Mouse (Mus musculus): ENCODE measurements around the gene Arhgef10l. TPM values are rescaled to one million over a fixed set of nuclear protein-coding genes. Genes with fewer than 3 reads are reported as not detected.

The Arhgef10l gene
- polyA plus RNA-seq, 1 experiment from 2014 or later = 27.7 TPM

DNA sequence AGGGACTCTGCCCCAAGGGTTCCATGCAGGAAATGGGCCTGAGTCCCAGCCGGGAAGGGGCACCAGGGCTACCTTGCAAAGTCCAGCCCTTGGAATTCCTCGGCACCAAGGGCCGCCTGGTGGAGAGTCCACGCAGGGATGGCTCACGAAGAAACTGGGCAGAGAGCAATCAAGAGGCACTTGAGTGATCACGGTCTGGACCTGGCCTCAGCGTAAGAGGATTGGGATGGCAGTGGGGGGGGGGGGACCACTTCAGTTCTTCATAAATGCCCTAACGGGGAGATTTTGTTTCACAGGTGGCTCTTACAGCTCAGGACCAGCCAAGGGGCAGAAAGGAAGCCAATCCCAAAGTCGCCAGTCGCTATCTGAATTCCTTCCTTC, 41.7 kb downstream of the Arhgef10l start:
- Histone ChIP-seq H3K27ac (peak overlapping the region; percentile 98), H3K4me3 (replicated peaks) (0 out of 2 replicates have a peak overlapping the region, but pooled peaks have one; percentile 4), H3K9me3 (no peaks in the 10 kb centered on the region), H3K27me3 (no peaks in the 10 kb centered on the region), H3K36me3 (0 out of 2 replicates have a peak, but pooled peaks cover 15% of the 10 kb centered on the region), H3K4me2 (replicated peaks) (peak overlapping the region; percentile 44), H3K9ac (replicated peaks) (peak overlapping the region; percentile 63), H3K4me1 (replicated peaks) (peaks cover 67% of the 10 kb centered on the region)
- no peak for ATAC-seq
- 5% methylated on average over 10 of the region's 10 CpGs for WGBS

DNA sequence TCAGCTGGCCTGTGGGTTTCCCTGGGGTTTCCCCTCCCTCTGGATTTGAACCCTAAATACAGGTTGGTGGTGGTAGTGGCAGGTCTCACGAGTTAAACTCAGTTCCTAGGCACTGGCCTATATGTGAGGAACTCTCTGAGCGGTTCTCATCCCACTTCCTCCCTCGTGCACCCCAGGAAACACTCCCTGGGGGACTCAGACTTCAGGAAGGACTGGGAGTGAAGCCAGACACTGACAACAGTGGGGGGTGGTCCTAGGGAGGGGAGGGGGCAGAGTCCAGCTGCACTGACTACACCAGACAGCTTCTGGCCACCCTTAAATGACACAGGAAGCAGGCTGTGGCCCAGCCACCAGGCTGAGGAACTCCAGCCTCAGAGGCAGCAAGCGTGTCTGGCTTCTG, 43.0 kb downstream of the Arhgef10l start:
- no peak overlapping the region for H3K9ac ChIP-seq (replicated peaks)
- ATAC-seq = no peak
- H3K4me2 ChIP-seq (replicated peaks) = no peak overlapping the region
- peak overlapping the region; percentile 98 for H3K27ac ChIP-seq
- peaks cover 64% of the 10 kb centered on the region for H3K4me1 ChIP-seq (replicated peaks)
- H3K36me3 ChIP-seq = 0 out of 2 replicates have a peak, but pooled peaks cover 15% of the 10 kb centered on the region
- 53% methylated on average over 4 of the region's 4 CpGs for WGBS
- H3K9me3 ChIP-seq = no peaks in the 10 kb centered on the region
- H3K27me3 ChIP-seq = no peaks in the 10 kb centered on the region
- no peak overlapping the region for H3K4me3 ChIP-seq (replicated peaks)

GRCm38 (mm10) chr4:140620496-140620895, 45.3 kb downstream of the Arhgef10l start:
- H3K9ac ChIP-seq (replicated peaks) = no peak overlapping the region
- H3K4me2 ChIP-seq (replicated peaks) = no peak overlapping the region
- no peaks in the 10 kb centered on the region for H3K9me3 ChIP-seq
- H3K27ac ChIP-seq = no peak overlapping the region
- no peaks in the 10 kb centered on the region for H3K27me3 ChIP-seq
- no peak for ATAC-seq
- 82% methylated on average over 5 of the region's 5 CpGs for WGBS
- peaks cover 59% of the 10 kb centered on the region for H3K4me1 ChIP-seq (replicated peaks)
- no peak overlapping the region for H3K4me3 ChIP-seq (replicated peaks)
- H3K36me3 ChIP-seq = peaks cover 17% of the 10 kb centered on the region

- peaks cover 37% of the 10 kb centered on the region for H3K36me3 ChIP-seq
- no peaks in the 10 kb centered on the region for H3K9me3 ChIP-seq
- H3K4me1 ChIP-seq (replicated peaks) = peaks cover 38% of the 10 kb centered on the region
- no peak overlapping the region for H3K4me3 ChIP-seq (replicated peaks)
- H3K27ac ChIP-seq = peak overlapping the region; percentile 41
- ATAC-seq = peak; percentile 41; the same call in 1 of the 2 replicates
- H3K4me2 ChIP-seq (replicated peaks) = no peak overlapping the region
- peak overlapping the region; percentile 16; the same call in 1 of the 2 replicates for H3K9ac ChIP-seq (replicated peaks)
- no peaks in the 10 kb centered on the region for H3K27me3 ChIP-seq
- 71% methylated on average over 16 of the region's 16 CpGs for WGBS
Observed at GRCm38 (mm10) chr4:140617391-140618385, 48.1 kb downstream of the Arhgef10l start.

DNA sequence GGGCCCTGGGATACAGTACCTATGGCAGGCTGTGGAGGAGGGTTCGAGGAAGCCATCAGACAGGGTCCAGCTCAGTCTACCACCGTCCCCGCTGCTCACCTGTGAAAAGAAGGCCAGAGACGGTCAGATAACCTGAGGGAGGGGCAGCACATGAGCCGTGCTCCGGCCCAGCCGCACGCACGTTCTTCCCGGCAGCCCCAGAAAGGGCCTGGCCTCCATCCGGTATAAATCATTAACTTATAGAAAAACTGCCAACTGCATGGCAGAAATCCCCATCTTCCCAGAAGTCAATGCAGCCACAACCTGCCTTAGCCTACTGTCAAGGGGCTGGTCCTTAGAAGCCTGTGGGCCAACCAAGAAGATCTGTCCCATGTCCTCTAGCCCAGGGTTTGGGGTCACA, 48.9 kb downstream of the Arhgef10l start:
- peaks cover 41% of the 10 kb centered on the region for H3K4me1 ChIP-seq (replicated peaks)
- no peaks in the 10 kb centered on the region for H3K9me3 ChIP-seq
- no peaks in the 10 kb centered on the region for H3K27me3 ChIP-seq
- ATAC-seq = peak; percentile 13; the same call in 1 of the 2 replicates
- H3K36me3 ChIP-seq = peaks cover 40% of the 10 kb centered on the region
- H3K27ac ChIP-seq = peak overlapping the region; percentile 41; the same call in 1 of the 2 replicates
- H3K4me3 ChIP-seq (replicated peaks) = no peak overlapping the region
- H3K9ac ChIP-seq (replicated peaks) = no peak overlapping the region
- no peak overlapping the region for H3K4me2 ChIP-seq (replicated peaks)
- WGBS = 95% methylated on average over 11 of the region's 11 CpGs

GRCm38 (mm10) chr4:140616196-140616595, 49.6 kb downstream of the Arhgef10l start:
- no peak for ATAC-seq
- Histone ChIP-seq H3K4me1 (replicated peaks) (peaks cover 46% of the 10 kb centered on the region), H3K27me3 (no peaks in the 10 kb centered on the region), H3K27ac (no peak overlapping the region), H3K9me3 (no peaks in the 10 kb centered on the region), H3K9ac (replicated peaks) (no peak overlapping the region), H3K4me3 (replicated peaks) (no peak overlapping the region), H3K4me2 (replicated peaks) (no peak overlapping the region), H3K36me3 (peaks cover 41% of the 10 kb centered on the region)
- 88% methylated on average over 7 of the region's 7 CpGs for WGBS

DNA sequence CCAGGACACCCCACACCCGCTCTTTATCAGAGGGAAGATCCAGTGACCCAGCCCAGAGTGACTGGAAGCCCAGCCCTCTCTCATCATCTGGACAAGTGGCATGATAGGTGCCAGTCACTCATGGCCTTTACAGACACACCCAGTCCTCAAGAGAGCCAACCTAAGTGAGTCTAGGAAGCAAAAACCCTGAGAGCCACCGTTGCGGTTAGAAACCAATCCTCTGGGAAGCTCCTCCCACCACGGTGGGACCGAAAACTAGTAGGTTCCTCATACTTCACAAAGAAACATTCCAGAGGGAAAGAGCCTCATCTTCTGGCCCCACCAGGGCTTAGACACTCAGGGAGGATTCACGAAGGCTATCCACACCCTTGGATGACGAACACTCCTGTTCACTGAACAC, 50.0 kb downstream of the Arhgef10l start:
- Histone ChIP-seq H3K36me3 (peaks cover 45% of the 10 kb centered on the region), H3K27me3 (no peaks in the 10 kb centered on the region), H3K4me1 (replicated peaks) (peaks cover 47% of the 10 kb centered on the region), H3K4me2 (replicated peaks) (no peak overlapping the region), H3K9ac (replicated peaks) (no peak overlapping the region), H3K4me3 (replicated peaks) (no peak overlapping the region), H3K9me3 (no peaks in the 10 kb centered on the region), H3K27ac (no peak overlapping the region)
- no peak for ATAC-seq
- WGBS = 90% methylated on average over 7 of the region's 7 CpGs

DNA sequence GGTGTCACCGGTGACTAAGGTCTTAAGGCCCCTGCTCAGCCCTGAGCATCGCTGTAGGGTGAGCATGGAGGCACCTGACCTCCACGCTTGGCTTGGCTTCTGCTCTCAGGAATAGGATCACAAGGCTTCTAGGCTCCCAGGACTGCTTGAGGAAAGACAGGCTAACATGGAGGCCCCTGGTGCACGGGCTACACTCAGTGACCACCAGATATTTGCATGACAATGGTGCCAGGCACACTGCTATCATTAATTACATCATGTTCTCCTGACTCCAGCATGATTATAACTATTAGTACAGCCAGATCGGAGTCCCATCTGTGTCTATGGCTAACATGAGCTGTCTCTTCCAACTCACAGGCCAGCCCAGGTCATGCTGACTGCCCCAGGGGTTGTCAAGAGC, 51.3 kb downstream of the Arhgef10l start:
- no peak overlapping the region for H3K4me3 ChIP-seq (replicated peaks)
- WGBS = 58% methylated on average over 5 of the region's 5 CpGs
- ATAC-seq = no peak
- no peak overlapping the region for H3K9ac ChIP-seq (replicated peaks)
- peaks cover 43% of the 10 kb centered on the region for H3K4me1 ChIP-seq (replicated peaks)
- H3K4me2 ChIP-seq (replicated peaks) = no peak overlapping the region
- H3K27me3 ChIP-seq = no peaks in the 10 kb centered on the region
- 0 out of 2 replicates have a peak overlapping the region, but pooled peaks have one; percentile 51 for H3K27ac ChIP-seq
- no peaks in the 10 kb centered on the region for H3K9me3 ChIP-seq
- H3K36me3 ChIP-seq = peaks cover 54% of the 10 kb centered on the region

DNA sequence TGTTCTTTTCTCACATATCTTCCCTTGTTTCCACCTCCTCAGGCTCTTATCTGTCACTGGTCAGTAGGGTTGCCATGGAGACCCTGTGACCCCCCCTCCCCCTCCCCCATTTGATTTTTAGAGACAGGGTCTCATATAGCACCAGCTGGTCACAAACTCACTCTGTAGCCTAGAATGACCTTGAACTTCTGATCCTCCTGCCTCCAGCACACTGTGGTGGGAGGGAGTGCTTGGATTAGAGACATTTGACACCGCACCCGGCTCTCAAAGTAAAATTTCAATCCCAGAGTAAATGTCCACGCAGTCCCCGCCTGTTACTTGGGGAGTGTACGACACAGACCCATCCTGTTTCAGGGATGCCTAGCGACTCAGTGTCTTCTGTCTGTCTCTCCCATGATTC, 51.7 kb downstream of the Arhgef10l start:
- Histone ChIP-seq H3K27ac (0 out of 2 replicates have a peak overlapping the region, but pooled peaks have one; percentile 51), H3K4me1 (replicated peaks) (peaks cover 43% of the 10 kb centered on the region), H3K36me3 (peaks cover 58% of the 10 kb centered on the region), H3K9ac (replicated peaks) (no peak overlapping the region), H3K27me3 (no peaks in the 10 kb centered on the region), H3K4me3 (replicated peaks) (no peak overlapping the region), H3K4me2 (replicated peaks) (no peak overlapping the region), H3K9me3 (no peaks in the 10 kb centered on the region)
- WGBS = 84% methylated on average over 6 of the region's 6 CpGs
- ATAC-seq = no peak

DNA sequence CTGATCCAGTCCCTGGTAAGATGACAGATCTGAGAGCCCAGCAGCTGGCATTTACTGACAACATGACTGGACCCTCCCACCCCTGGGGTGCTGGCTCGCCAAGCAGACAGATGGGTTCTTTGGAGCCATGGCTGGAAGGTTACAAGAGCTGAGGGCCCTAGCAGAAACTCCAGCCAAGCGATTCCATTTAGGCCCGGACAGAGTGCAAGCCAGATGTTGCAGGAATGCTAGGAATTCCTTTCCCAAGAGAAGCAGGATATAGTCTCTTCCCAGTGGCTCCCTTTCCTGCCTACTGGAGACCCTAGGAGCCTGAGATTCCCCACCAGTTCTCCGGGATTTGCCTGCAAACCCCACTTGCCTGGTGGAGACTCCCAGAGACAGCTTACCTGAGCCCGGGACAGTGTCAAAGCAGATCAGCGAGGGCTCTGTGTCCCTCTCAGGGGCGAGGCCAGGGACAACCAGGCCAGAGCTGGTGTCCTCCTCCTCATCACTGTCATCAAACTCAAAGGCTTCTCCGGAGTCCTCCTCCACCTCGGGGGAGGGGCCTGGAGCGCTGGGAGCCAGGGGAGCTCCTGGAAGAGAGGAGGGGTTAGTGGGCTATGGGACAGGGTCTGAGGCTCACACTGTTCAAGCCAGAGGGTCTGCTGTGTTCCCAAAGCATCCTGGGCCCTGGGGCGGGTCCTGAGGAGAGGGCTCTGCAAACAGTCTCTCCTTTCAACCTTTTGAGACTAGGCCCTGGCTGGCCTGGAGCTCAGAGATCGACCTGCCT, 54.8 kb downstream of the Arhgef10l start:
- no peaks in the 10 kb centered on the region for H3K27me3 ChIP-seq
- 39% methylated on average over 12 of the region's 12 CpGs for WGBS
- H3K36me3 ChIP-seq = peaks cover 75% of the 10 kb centered on the region
- H3K9ac ChIP-seq (replicated peaks) = no peak overlapping the region
- peaks cover 27% of the 10 kb centered on the region for H3K4me1 ChIP-seq (replicated peaks)
- peak overlapping the region; percentile 30; the same call in 1 of the 2 replicates for H3K27ac ChIP-seq
- no peak overlapping the region for H3K4me3 ChIP-seq (replicated peaks)
- H3K4me2 ChIP-seq (replicated peaks) = no peak overlapping the region
- ATAC-seq = no peak
- no peaks in the 10 kb centered on the region for H3K9me3 ChIP-seq

- H3K36me3 ChIP-seq = peaks cover 74% of the 10 kb centered on the region
- ATAC-seq = no peak
Observed at GRCm38 (mm10) chr4:140608228-140608720, 57.5 kb downstream of the Arhgef10l start.

More at GRCm38 (mm10) chr4:140608228-140608720, 57.5 kb downstream of the Arhgef10l start:
- Histone ChIP-seq H3K4me1 (replicated peaks) (peaks cover 28% of the 10 kb centered on the region), H3K27me3 (no peaks in the 10 kb centered on the region), H3K4me2 (replicated peaks) (no peak overlapping the region), H3K9ac (replicated peaks) (no peak overlapping the region), H3K27ac (no peak overlapping the region), H3K4me3 (replicated peaks) (no peak overlapping the region), H3K9me3 (no peaks in the 10 kb centered on the region)
- 82% methylated on average over 9 of the region's 9 CpGs for WGBS
